Mouse (Mus musculus) adrenal gland, adult 18-20 months (tissue): ENCODE measurements at regions not wholly inside any gene's neighbourhood (a gene's known extent, or its start where the extent isn't known, plus 50 kb on each side); places are given as distances from the start of the nearest gene placed in this dataset.

ENCODE experiments used
- DNase-seq, 2 experiments: peaks; one replicate each; pipeline ENCODE4 v3.0.0; 2021 to 2022; ENCODE audit warnings: low spot score in 2 of 2

GRCm38 (mm10) chr3:143822564-143823394, 382.2 kb downstream of the Lmo4 start:
- DNase-seq: no peak

GRCm38 (mm10) chr3:143807544-143807943, 397.5 kb downstream of the Lmo4 start:
- DNase-seq: no peak

GRCm38 (mm10) chr3:143806940-143807339, 398.1 kb downstream of the Lmo4 start:
- DNase-seq: no peak

- no peak for DNase-seq
Observed at GRCm38 (mm10) chr3:143797850-143798249, 407.2 kb downstream of the Lmo4 start.

GRCm38 (mm10) chr3:143790905-143791304, 414.1 kb downstream of the Lmo4 start:
- DNase-seq: no peak

GRCm38 (mm10) chr3:143789932-143790570, 415.0 kb downstream of the Lmo4 start:
- no peak for DNase-seq

- no peak for DNase-seq
Observed at GRCm38 (mm10) chr3:143786889-143787288, 418.1 kb downstream of the Lmo4 start.

- no peak for DNase-seq
Observed at GRCm38 (mm10) chr3:143784353-143784791, 420.6 kb downstream of the Lmo4 start.

- no peak for DNase-seq
Observed at GRCm38 (mm10) chr3:143778161-143778560, 426.9 kb downstream of the Lmo4 start.

- DNase-seq: no peak
Observed at GRCm38 (mm10) chr3:143759337-143759736, 445.7 kb downstream of the Lmo4 start.

- DNase-seq: no peak
Observed at GRCm38 (mm10) chr3:143753197-143753596, 451.8 kb downstream of the Lmo4 start.

- no peak for DNase-seq
Observed at GRCm38 (mm10) chr3:143752660-143753059, 452.4 kb downstream of the Lmo4 start.

GRCm38 (mm10) chr3:143750128-143750527, 454.9 kb downstream of the Lmo4 start:
- DNase-seq: peak in 1 of 2 experiments; percentile 30

GRCm38 (mm10) chr3:143743649-143744048, 461.4 kb downstream of the Lmo4 start:
- no peak for DNase-seq

- no peak for DNase-seq
Observed at GRCm38 (mm10) chr3:143742786-143743571, 462.0 kb downstream of the Lmo4 start.

GRCm38 (mm10) chr3:143738676-143739075, 466.3 kb downstream of the Lmo4 start:
- no peak for DNase-seq

GRCm38 (mm10) chr3:143737844-143738243, 467.2 kb downstream of the Lmo4 start:
- no peak for DNase-seq

- DNase-seq: no peak
Observed at GRCm38 (mm10) chr3:143736651-143737398, 468.2 kb downstream of the Lmo4 start.

- no peak for DNase-seq
Observed at GRCm38 (mm10) chr3:143734791-143735190, 470.2 kb downstream of the Lmo4 start.

GRCm38 (mm10) chr3:143732966-143733725, 471.9 kb downstream of the Lmo4 start:
- no peak for DNase-seq
